Mouse (Mus musculus) heart, postnatal 0 days (tissue): ENCODE results near the gene Kat6b.

Experiments
- CTCF ChIP-seq: IDR thresholded peaks from 2 replicates; pipeline ENCODE4 v1.5.1; 2016; ENCODE audit warnings: antibody characterized with exemption, control low read depth, low read depth
- EP300 ChIP-seq: IDR thresholded peaks from 2 replicates; pipeline ENCODE4 v1.6.1; 2016; ENCODE audit warnings: antibody characterized with exemption, low read depth

- no peak for TF ChIP-seq CTCF
- TF ChIP-seq EP300 = no peak
Observed at GRCm38 (mm10) chr14:21549608-21550115, 68.4 kb downstream of the Kat6b start.
